Mouse (Mus musculus): ENCODE data around the gene Gm45837. TPM values are rescaled to one million over a fixed set of nuclear protein-coding genes. Genes with fewer than 3 reads are reported as not detected.
A peak's percentile ranks its signal among the peaks of the same experiment; 100 is the strongest.

The Gm45837 gene
- polyA plus RNA-seq, 1 experiment from 2014 or later = not detected

GRCm38 (mm10) chr7:101378285-101378684 is 32.4 kb upstream of the Gm45837 start:
- Histone ChIP-seq H3K36me3 (peaks cover 18% of the 10 kb centered on the region), H3K4me2 (peak overlapping the region; percentile 57), H3K4me3 (peak overlapping the region; percentile 12; the same call in 1 of the 2 replicates), H3K9me3 (replicated peaks) (no peaks in the 10 kb centered on the region), H3K9ac (0 out of 2 replicates have a peak overlapping the region, but pooled peaks have one; percentile 12), H3K27ac (peak overlapping the region; percentile 67), H3K4me1 (peaks cover 37% of the 10 kb centered on the region), H3K27me3 (replicated peaks) (no peaks in the 10 kb centered on the region)
- 0 out of 2 replicates have a peak, but pooled peaks have one; percentile 6 for ATAC-seq
- WGBS (ENCODE audit: insufficient replicate concordance) = 56% methylated on average over 3 of the region's 3 CpGs

GRCm38 (mm10) chr7:101378796-101379465 is 31.8 kb upstream of the Gm45837 start:
- H3K27me3 ChIP-seq (replicated peaks) = no peaks in the 10 kb centered on the region
- 55% methylated on average over 5 of the region's 5 CpGs for WGBS (ENCODE audit: insufficient replicate concordance)
- no peaks in the 10 kb centered on the region for H3K9me3 ChIP-seq (replicated peaks)
- peak overlapping the region; percentile 14; the same call in 1 of the 2 replicates for H3K9ac ChIP-seq
- peak overlapping the region; percentile 57 for H3K4me2 ChIP-seq
- H3K27ac ChIP-seq = peak overlapping the region; percentile 67
- H3K36me3 ChIP-seq = peaks cover 16% of the 10 kb centered on the region
- peaks cover 39% of the 10 kb centered on the region for H3K4me1 ChIP-seq
- peak; percentile 19; the same call in 1 of the 2 replicates for ATAC-seq
- no peak overlapping the region for H3K4me3 ChIP-seq

- Histone ChIP-seq H3K27me3 (replicated peaks) (no peaks in the 10 kb centered on the region), H3K4me3 (no peak overlapping the region), H3K4me1 (peaks cover 48% of the 10 kb centered on the region), H3K36me3 (peaks cover 16% of the 10 kb centered on the region), H3K27ac (peak overlapping the region; percentile 67), H3K4me2 (peak overlapping the region; percentile 57; the same call in 1 of the 2 replicates), H3K9ac (no peak overlapping the region), H3K9me3 (replicated peaks) (no peaks in the 10 kb centered on the region)
- 52% methylated on average over 2 of the region's 2 CpGs for WGBS (ENCODE audit: insufficient replicate concordance)
- ATAC-seq = no peak
Observed at GRCm38 (mm10) chr7:101379732-101380131, 31.0 kb upstream of the Gm45837 start.

- Histone ChIP-seq H3K4me3 (no peak overlapping the region), H3K4me1 (peaks cover 65% of the 10 kb centered on the region), H3K9me3 (replicated peaks) (no peaks in the 10 kb centered on the region), H3K36me3 (peaks cover 12% of the 10 kb centered on the region), H3K27me3 (replicated peaks) (no peaks in the 10 kb centered on the region), H3K27ac (no peak overlapping the region), H3K9ac (no peak overlapping the region), H3K4me2 (no peak overlapping the region)
- 74% methylated on average over 6 of the region's 6 CpGs for WGBS (ENCODE audit: insufficient replicate concordance)
- no peak for ATAC-seq
Observed at GRCm38 (mm10) chr7:101381512-101381911, 29.2 kb upstream of the Gm45837 start.

- no peak overlapping the region for H3K4me2 ChIP-seq
- 57% methylated on average over 8 of the region's 8 CpGs for WGBS (ENCODE audit: insufficient replicate concordance)
- ATAC-seq = no peak
- no peak overlapping the region for H3K4me3 ChIP-seq
- H3K27me3 ChIP-seq (replicated peaks) = no peaks in the 10 kb centered on the region
- H3K9me3 ChIP-seq (replicated peaks) = no peaks in the 10 kb centered on the region
- peaks cover 20% of the 10 kb centered on the region for H3K36me3 ChIP-seq
- H3K4me1 ChIP-seq = peaks cover 61% of the 10 kb centered on the region
- no peak overlapping the region for H3K27ac ChIP-seq
- H3K9ac ChIP-seq = no peak overlapping the region
Observed at GRCm38 (mm10) chr7:101382378-101382777, 28.3 kb upstream of the Gm45837 start.

- Histone ChIP-seq H3K9ac (no peak overlapping the region), H3K9me3 (replicated peaks) (no peaks in the 10 kb centered on the region), H3K27me3 (replicated peaks) (no peaks in the 10 kb centered on the region), H3K27ac (no peak overlapping the region), H3K4me3 (no peak overlapping the region), H3K4me2 (no peak overlapping the region), H3K4me1 (peaks cover 51% of the 10 kb centered on the region), H3K36me3 (peaks cover 34% of the 10 kb centered on the region)
- ATAC-seq = no peak
- WGBS (ENCODE audit: insufficient replicate concordance) = 46% methylated on average over 3 of the region's 3 CpGs
Observed at GRCm38 (mm10) chr7:101383756-101384155, 26.9 kb upstream of the Gm45837 start.

- WGBS (ENCODE audit: insufficient replicate concordance) = 56% methylated on average over 10 of the region's 10 CpGs
- Histone ChIP-seq H3K27ac (peak overlapping the region; percentile 57), H3K4me1 (peaks cover 51% of the 10 kb centered on the region), H3K27me3 (replicated peaks) (no peaks in the 10 kb centered on the region), H3K4me2 (peak overlapping the region; percentile 13; the same call in 1 of the 2 replicates), H3K36me3 (peaks cover 41% of the 10 kb centered on the region), H3K9me3 (replicated peaks) (no peaks in the 10 kb centered on the region), H3K9ac (no peak overlapping the region), H3K4me3 (no peak overlapping the region)
- ATAC-seq = no peak
Observed at GRCm38 (mm10) chr7:101384931-101385330, 25.8 kb upstream of the Gm45837 start.

- Histone ChIP-seq H3K4me3 (no peak overlapping the region), H3K27me3 (replicated peaks) (no peaks in the 10 kb centered on the region), H3K4me1 (peaks cover 51% of the 10 kb centered on the region), H3K9me3 (replicated peaks) (no peaks in the 10 kb centered on the region), H3K9ac (no peak overlapping the region), H3K27ac (peak overlapping the region; percentile 57), H3K4me2 (peak overlapping the region; percentile 30), H3K36me3 (peaks cover 43% of the 10 kb centered on the region)
- 30% methylated on average over 6 of the region's 6 CpGs for WGBS (ENCODE audit: insufficient replicate concordance)
- ATAC-seq = peak; percentile 42
Observed at GRCm38 (mm10) chr7:101385331-101385733, 25.4 kb upstream of the Gm45837 start.

- ATAC-seq = peak; percentile 40
- H3K27me3 ChIP-seq (replicated peaks) = no peaks in the 10 kb centered on the region
- 66% methylated on average over 10 of the region's 10 CpGs for WGBS (ENCODE audit: insufficient replicate concordance)
- H3K4me1 ChIP-seq = peaks cover 57% of the 10 kb centered on the region
- H3K36me3 ChIP-seq = peaks cover 42% of the 10 kb centered on the region
- H3K4me3 ChIP-seq = no peak overlapping the region
- peak overlapping the region; percentile 30 for H3K4me2 ChIP-seq
- H3K9ac ChIP-seq = no peak overlapping the region
- no peaks in the 10 kb centered on the region for H3K9me3 ChIP-seq (replicated peaks)
- peak overlapping the region; percentile 57 for H3K27ac ChIP-seq
Observed at GRCm38 (mm10) chr7:101385866-101386452, 24.7 kb upstream of the Gm45837 start.

GRCm38 (mm10) chr7:101389256-101389655 is 21.4 kb upstream of the Gm45837 start:
- peaks cover 52% of the 10 kb centered on the region for H3K36me3 ChIP-seq
- H3K27ac ChIP-seq = peak overlapping the region; percentile 22; the same call in 1 of the 2 replicates
- peaks cover 71% of the 10 kb centered on the region for H3K4me1 ChIP-seq
- H3K9ac ChIP-seq = no peak overlapping the region
- H3K4me3 ChIP-seq = no peak overlapping the region
- ATAC-seq = no peak
- WGBS (ENCODE audit: insufficient replicate concordance) = 20% methylated on average over 6 of the region's 6 CpGs
- no peak overlapping the region for H3K4me2 ChIP-seq
- no peaks in the 10 kb centered on the region for H3K27me3 ChIP-seq (replicated peaks)
- no peaks in the 10 kb centered on the region for H3K9me3 ChIP-seq (replicated peaks)

GRCm38 (mm10) chr7:101391909-101392479 is 18.7 kb upstream of the Gm45837 start:
- WGBS (ENCODE audit: insufficient replicate concordance) = 71% methylated on average over 4 of the region's 4 CpGs
- Histone ChIP-seq H3K9me3 (replicated peaks) (no peaks in the 10 kb centered on the region), H3K27ac (no peak overlapping the region), H3K36me3 (peaks cover 72% of the 10 kb centered on the region), H3K4me2 (no peak overlapping the region), H3K4me3 (no peak overlapping the region), H3K4me1 (peaks cover 47% of the 10 kb centered on the region), H3K27me3 (replicated peaks) (no peaks in the 10 kb centered on the region), H3K9ac (no peak overlapping the region)
- ATAC-seq = no peak

GRCm38 (mm10) chr7:101393015-101393414 is 17.7 kb upstream of the Gm45837 start:
- peak overlapping the region; percentile 57; the same call in 1 of the 2 replicates for H3K27ac ChIP-seq
- ATAC-seq = no peak
- no peak overlapping the region for H3K9ac ChIP-seq
- peaks cover 72% of the 10 kb centered on the region for H3K36me3 ChIP-seq
- H3K4me3 ChIP-seq = no peak overlapping the region
- WGBS (ENCODE audit: insufficient replicate concordance) = 56% methylated on average over 4 of the region's 4 CpGs
- H3K9me3 ChIP-seq (replicated peaks) = no peaks in the 10 kb centered on the region
- H3K27me3 ChIP-seq (replicated peaks) = no peaks in the 10 kb centered on the region
- H3K4me2 ChIP-seq = no peak overlapping the region
- H3K4me1 ChIP-seq = peaks cover 47% of the 10 kb centered on the region
